Mouse (Mus musculus) hindbrain, embryonic 12.5 days (tissue): ENCODE results near the gene Ccdc105. TPM values are rescaled to one million over a fixed set of nuclear protein-coding genes. Genes with fewer than 3 reads are reported as not detected.

ENCODE experiments used
- ATAC-seq: fragments of 200-750 bp; cut with Nextera tagmentation; 2 replicates; pipeline ENCODE4 v1.8.0; 2017; ENCODE audit warnings: moderate TSS enrichment; ENCODE audit not compliant: low FRiP score
- H3K27ac ChIP-seq: fragments of 300-500 bp; sonication (generic); 2 replicates; pipeline ENCODE4 v1.5.1; 2016; ENCODE audit warnings: mild to moderate bottlenecking
- H3K27me3 ChIP-seq: fragments of 300-500 bp; sonication (generic); 2 replicates; pipeline ENCODE4 v1.6.1; 2016; ENCODE audit warnings: mild to moderate bottlenecking
- H3K36me3 ChIP-seq: fragments of 300-500 bp; sonication (generic); 2 replicates; pipeline ENCODE4 v1.6.1; 2016; ENCODE audit warnings: mild to moderate bottlenecking
- H3K4me1 ChIP-seq: fragments of 300-500 bp; sonication (generic); 2 replicates; pipeline ENCODE4 v1.6.1; 2016
- H3K4me2 ChIP-seq: fragments of 300-500 bp; sonication (generic); replicated peaks from 2 replicates; pipeline ENCODE4 v1.6.1; 2016; ENCODE audit warnings: mild to moderate bottlenecking
- H3K4me3 ChIP-seq: fragments of 300-500 bp; sonication (generic); 2 replicates; pipeline ENCODE4 v1.5.1; 2016; ENCODE audit warnings: mild to moderate bottlenecking
- H3K9ac ChIP-seq: fragments of 300-500 bp; sonication (generic); 2 replicates; pipeline ENCODE4 v1.6.1; 2016; ENCODE audit warnings: mild to moderate bottlenecking, moderate library complexity
- H3K9me3 ChIP-seq: fragments of 300-500 bp; sonication (generic); replicated peaks from 2 replicates; pipeline ENCODE4 v1.6.1; 2016; ENCODE audit warnings: mild to moderate bottlenecking
- whole genome bisulfite sequencing: fragments of 180-500 bp; shearing (Covaris S2); methylation state at CpG from one replicate; pipeline ENCODE4 v1.1.7; 2016; 5-methylcytosine and 5-hydroxymethylcytosine counted together
- polyA plus RNA-seq: library from polyadenylated mRNA; unstranded; fragments of >200 nt; fragmentation: Nextera tagmentation; extraction: Ambion mirVana; gene quantifications from 2 replicates; pipeline ENCODE4 v1.2.1, GENCODE M21; 2016

The Ccdc105 gene
- polyA plus RNA-seq, 1 experiment from 2014 or later = 0.17 TPM

DNA sequence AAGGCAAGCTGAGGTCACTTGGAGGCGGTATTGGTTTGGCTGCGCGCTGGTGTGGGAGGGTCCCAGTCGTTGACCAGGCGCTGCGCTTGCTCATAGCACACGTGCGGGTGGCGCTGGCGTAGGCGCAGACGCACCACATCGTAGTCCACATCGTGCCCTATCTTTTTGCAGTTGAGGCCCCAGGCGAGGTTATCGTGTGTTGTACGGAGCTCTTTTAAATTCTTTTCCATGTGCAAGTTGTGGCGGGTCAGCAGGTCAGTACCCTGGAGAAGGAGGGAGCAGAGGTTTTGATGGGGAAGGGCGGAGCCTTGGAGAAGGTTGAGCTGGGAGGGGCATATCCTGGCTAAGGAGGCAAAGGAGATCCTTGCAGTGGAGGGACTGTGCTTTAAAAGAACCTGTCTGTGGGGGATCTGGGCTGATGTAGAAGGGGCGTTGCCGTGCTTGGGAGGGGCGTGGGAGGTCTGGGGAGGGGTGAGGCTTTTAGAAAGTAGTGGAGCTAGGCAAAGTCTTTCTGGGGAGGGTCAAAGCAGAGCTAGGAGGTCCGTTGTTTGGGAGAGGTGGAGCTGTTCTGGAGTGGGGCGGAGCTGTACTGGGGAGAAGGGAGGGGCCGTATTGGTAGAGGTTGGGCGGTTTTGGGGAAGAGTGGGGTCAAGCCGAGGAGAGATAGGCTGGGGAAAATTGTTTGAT lies 5.7 kb downstream of the Ccdc105 start:
- H3K4me1 ChIP-seq = peaks cover 6% of the 10 kb centered on the region; the same call in 1 of the 2 replicates
- H3K4me2 ChIP-seq = peak overlapping the region; percentile 60
- peak overlapping the region; percentile 33 for H3K4me3 ChIP-seq
- 0 out of 2 replicates have a peak overlapping the region, but pooled peaks have one; percentile 33 for H3K9ac ChIP-seq
- ATAC-seq = peak; percentile 84
- WGBS = 1% methylated on average over 27 of the region's 27 CpGs
- H3K9me3 ChIP-seq = no peaks in the 10 kb centered on the region
- H3K27me3 ChIP-seq = peaks cover 6% of the 10 kb centered on the region; the same call in 1 of the 2 replicates
- H3K36me3 ChIP-seq = no peaks in the 10 kb centered on the region
- no peak overlapping the region for H3K27ac ChIP-seq

DNA sequence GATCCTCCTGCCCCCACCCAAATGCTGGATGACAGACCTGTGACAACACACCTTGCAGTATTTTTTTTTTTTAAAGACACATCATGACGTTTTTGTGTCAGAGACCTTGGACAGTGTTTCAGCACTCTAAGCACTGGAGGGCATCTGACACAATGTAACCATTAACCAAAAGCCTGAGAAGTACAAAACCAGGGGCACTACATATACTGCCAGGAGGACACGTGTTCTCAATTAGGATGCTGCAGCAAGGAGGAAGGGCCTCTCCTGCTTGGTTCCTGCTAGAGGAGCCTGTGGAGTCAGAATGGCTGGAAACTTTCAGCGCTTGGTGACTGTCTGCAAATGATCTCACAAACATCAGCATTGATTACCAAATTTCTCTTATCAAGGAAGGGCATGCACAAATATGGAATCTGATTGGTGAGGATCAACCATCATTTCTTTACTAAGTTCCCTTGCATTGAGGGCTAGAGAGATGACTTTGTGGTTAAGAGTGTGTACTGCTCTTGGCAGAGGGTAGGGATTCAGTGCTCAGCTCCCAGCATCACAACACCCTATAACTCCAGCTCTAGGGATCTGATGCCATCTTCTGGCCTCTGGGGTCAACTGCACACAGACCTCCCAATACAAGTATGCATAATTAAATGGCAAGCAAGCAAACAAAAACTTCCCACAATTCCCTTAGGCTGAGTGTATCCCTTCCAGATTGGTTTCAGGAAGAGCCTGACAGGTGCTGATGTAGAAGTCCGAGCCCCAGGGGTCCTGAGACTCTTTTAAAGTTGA lies 7.2 kb downstream of the Ccdc105 start:
- Histone ChIP-seq H3K27ac (no peak overlapping the region), H3K9ac (no peak overlapping the region), H3K4me1 (peaks cover 6% of the 10 kb centered on the region; the same call in 1 of the 2 replicates), H3K9me3 (no peaks in the 10 kb centered on the region), H3K27me3 (peaks cover 6% of the 10 kb centered on the region; the same call in 1 of the 2 replicates), H3K36me3 (no peaks in the 10 kb centered on the region), H3K4me2 (no peak overlapping the region), H3K4me3 (no peak overlapping the region)
- WGBS = 57% methylated on average over 4 of the region's 4 CpGs
- no peak for ATAC-seq

DNA sequence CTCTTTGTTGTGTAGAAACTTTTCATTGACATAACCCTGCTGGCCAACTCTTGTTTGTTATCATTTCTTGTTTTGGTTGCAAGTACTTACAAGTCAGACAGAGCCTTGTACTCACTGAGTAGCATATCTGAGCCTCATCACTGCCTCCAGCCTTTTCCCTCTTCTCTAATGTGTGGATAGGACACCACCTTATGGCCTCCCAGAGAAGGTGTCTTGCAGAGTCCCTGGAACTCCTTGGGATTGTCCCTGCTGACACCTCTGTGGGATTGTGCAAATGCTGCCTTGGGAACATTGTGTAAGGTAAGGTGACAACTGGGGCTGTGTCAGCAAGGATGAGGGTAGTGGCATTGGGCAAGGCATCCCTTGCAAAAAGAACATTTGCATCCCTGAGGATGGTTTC lies 9.1 kb downstream of the Ccdc105 start:
- H3K4me2 ChIP-seq = no peak overlapping the region
- no peak overlapping the region for H3K9ac ChIP-seq

DNA sequence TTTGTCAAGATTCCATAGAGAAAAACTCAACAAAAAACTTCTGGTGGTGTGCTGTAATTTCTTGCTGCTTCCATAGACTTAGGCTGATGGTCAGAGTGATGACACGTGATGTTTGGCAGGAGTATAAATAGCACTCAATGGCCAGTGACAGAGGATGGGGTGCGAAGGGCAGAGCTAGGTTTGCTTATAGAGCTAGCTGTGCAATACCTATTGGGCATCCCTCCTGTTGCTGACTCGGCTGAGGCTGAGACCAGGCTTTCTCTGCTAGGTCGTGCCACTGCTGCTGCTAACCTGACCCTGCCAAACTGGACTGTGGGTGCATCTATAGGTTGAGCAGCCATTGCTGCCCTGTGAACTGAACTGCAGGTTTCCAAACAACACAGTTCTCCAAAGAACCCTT lies 13.0 kb downstream of the Ccdc105 start:
- no peak for ATAC-seq
- Histone ChIP-seq H3K36me3 (no peaks in the 10 kb centered on the region), H3K4me2 (no peak overlapping the region), H3K27me3 (no peaks in the 10 kb centered on the region), H3K4me1 (no peaks in the 10 kb centered on the region), H3K27ac (no peak overlapping the region), H3K9me3 (no peaks in the 10 kb centered on the region), H3K9ac (no peak overlapping the region), H3K4me3 (no peak overlapping the region)
- WGBS = 83% methylated on average over 4 of the region's 4 CpGs

More for the DNA sequence above, 9.1 kb downstream of the Ccdc105 start:
- no peak overlapping the region for H3K4me3 ChIP-seq
- peaks cover 6% of the 10 kb centered on the region; the same call in 1 of the 2 replicates for H3K4me1 ChIP-seq
- peaks cover 6% of the 10 kb centered on the region; the same call in 1 of the 2 replicates for H3K27me3 ChIP-seq
- H3K36me3 ChIP-seq = no peaks in the 10 kb centered on the region
- no peaks in the 10 kb centered on the region for H3K9me3 ChIP-seq
- no peak overlapping the region for H3K27ac ChIP-seq
- ATAC-seq = no peak

DNA sequence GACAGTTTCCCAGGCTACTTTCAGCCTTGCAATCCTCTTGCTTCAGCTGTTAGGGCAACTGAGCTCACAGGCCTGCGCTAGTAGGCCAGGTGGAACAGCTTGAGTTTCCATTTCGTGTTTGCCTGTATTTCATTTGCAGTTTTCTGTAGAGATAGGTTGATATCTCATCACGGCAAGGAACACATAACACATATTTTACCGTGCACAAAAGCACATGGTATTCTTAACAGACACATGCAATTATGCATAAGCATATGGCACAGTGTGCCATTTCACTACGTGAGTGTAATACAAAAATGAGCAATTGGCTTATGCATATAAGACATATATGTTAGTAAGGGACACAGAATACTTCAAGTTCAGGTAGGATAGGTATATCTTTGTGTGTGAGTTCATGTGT lies 25.0 kb downstream of the Ccdc105 start:
- Histone ChIP-seq H3K9me3 (no peaks in the 10 kb centered on the region), H3K27ac (no peak overlapping the region), H3K9ac (no peak overlapping the region), H3K4me2 (no peak overlapping the region), H3K4me1 (no peaks in the 10 kb centered on the region), H3K27me3 (no peaks in the 10 kb centered on the region), H3K4me3 (no peak overlapping the region), H3K36me3 (no peaks in the 10 kb centered on the region)
- 89% methylated on average over 5 of the region's 5 CpGs for WGBS
- no peak for ATAC-seq

DNA sequence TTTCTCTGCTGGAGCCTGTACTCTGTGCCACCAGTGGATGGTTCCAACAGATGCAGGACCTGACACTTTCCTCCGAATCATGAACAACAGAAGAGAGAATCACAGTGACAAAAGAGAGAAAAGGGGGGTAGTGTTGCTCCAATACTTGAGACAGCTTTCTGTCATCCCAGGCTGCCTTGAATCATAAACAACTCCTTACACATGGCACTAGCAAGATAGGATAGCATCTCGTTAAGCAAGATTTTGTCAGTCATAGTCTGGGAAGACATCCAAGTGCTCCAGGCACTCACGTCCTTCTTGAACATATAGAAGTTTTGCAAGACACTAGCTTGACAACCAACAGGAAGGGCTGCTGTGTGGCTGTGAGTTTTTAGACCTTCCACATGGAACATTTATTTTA lies 25.8 kb downstream of the Ccdc105 start:
- no peak for ATAC-seq
- H3K9me3 ChIP-seq = no peaks in the 10 kb centered on the region
- H3K4me1 ChIP-seq = no peaks in the 10 kb centered on the region
- H3K27ac ChIP-seq = no peak overlapping the region
- WGBS = 80% methylated on average over 3 of the region's 3 CpGs
- no peaks in the 10 kb centered on the region for H3K36me3 ChIP-seq
- no peak overlapping the region for H3K4me3 ChIP-seq
- H3K9ac ChIP-seq = no peak overlapping the region
- no peaks in the 10 kb centered on the region for H3K27me3 ChIP-seq
- no peak overlapping the region for H3K4me2 ChIP-seq

DNA sequence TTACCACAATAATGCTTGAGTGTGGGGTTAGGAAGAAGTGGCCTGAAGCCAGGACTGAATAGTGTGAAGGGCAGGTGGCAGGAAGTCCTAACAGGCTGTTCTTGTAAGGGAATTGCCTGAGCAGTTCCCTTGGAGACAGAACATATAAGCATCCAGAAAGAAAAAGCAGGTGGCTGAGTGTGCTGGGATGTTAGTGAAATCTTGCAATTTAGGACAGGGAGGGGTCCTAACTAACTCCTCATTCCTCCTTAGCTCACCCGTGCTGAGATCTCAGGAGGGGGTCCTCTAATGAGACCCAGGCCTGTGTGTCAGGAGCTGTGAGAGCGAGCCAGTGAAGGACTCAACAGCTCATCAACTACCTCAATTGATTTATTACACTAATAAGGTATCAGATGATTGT lies 29.4 kb downstream of the Ccdc105 start:
- H3K4me3 ChIP-seq = no peak overlapping the region
- no peaks in the 10 kb centered on the region for H3K36me3 ChIP-seq
- ATAC-seq = no peak
- 43% methylated on average over 2 of the region's 2 CpGs for WGBS
- no peaks in the 10 kb centered on the region for H3K27me3 ChIP-seq
- no peak overlapping the region for H3K4me2 ChIP-seq
- H3K27ac ChIP-seq = no peak overlapping the region
- H3K4me1 ChIP-seq = no peaks in the 10 kb centered on the region
- H3K9me3 ChIP-seq = no peaks in the 10 kb centered on the region
- H3K9ac ChIP-seq = no peak overlapping the region

DNA sequence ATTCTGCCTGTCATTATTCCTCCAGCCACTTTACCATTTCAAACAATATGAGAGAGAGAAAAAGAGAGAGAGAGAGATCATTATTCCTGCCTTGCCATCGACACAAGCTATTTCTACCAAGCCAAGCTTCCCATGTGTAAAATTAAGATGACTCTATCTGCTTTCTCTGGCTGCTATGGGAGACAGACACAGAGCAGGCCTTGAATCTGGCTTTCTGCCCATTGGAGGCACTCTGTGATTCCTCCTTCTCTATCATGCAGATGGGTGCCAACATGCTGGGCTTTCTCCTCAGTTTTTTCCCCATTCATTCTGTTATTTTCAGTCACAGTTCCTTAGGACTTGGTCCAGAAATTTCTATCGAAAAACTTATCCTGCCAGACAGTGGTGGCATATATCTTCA lies 30.2 kb downstream of the Ccdc105 start:
- Histone ChIP-seq H3K9ac (no peak overlapping the region), H3K4me1 (no peaks in the 10 kb centered on the region), H3K36me3 (no peaks in the 10 kb centered on the region), H3K27ac (no peak overlapping the region), H3K27me3 (no peaks in the 10 kb centered on the region), H3K4me3 (no peak overlapping the region), H3K4me2 (no peak overlapping the region), H3K9me3 (no peaks in the 10 kb centered on the region)
- ATAC-seq = no peak
- 69% methylated on average over 2 of the region's 2 CpGs for WGBS

DNA sequence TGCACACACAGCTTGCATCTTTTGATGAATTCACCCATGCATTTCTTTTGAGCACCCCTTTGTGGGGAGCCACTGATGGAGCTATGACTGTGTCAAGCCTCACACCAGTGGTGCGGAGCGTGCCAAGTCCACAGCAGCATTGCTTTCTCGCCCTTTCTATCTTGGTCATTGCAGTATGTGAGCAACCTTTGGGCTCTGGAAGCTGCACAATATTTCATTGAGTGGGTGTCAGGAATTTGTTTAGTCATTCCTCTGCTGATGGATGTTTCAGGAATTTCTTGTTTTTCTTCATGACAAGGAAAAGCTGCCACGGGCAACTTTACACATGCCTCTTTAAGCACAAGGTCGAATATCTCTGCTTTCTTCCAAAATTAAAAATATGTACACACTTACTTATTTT lies 30.8 kb downstream of the Ccdc105 start:
- ATAC-seq = no peak
- WGBS = 88% methylated on average over 5 of the region's 5 CpGs
- no peak overlapping the region for H3K4me2 ChIP-seq
- H3K27me3 ChIP-seq = no peaks in the 10 kb centered on the region
- H3K36me3 ChIP-seq = no peaks in the 10 kb centered on the region
- no peak overlapping the region for H3K4me3 ChIP-seq
- no peaks in the 10 kb centered on the region for H3K4me1 ChIP-seq
- H3K27ac ChIP-seq = no peak overlapping the region
- no peaks in the 10 kb centered on the region for H3K9me3 ChIP-seq
- H3K9ac ChIP-seq = no peak overlapping the region

DNA sequence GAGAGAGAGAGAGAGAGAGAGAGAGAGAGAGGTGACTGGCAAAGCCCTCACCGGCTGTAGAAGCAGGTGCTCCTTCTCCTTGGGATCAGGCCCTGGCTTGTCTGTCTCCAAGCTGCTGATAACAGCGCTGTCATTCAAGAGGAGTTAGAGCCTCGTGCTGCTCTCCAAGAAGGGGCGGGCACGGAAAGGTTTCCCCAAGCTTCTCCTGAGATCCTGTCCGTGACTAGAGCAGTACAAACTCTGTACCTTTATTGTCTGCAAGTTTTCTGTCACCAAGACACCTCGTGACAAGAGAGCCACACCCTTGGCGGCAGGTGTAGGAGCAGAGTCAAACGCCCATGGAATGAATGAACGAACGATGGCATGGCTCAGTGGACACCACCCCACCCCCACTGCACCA lies 34.8 kb downstream of the Ccdc105 start, which contains the start of gene Casp14:
Gene Casp14, minus strand, starts transcription at position 239 of the 400 bp plus-strand sequence.
- Histone ChIP-seq H3K9me3 (no peaks in the 10 kb centered on the region), H3K4me1 (no peaks in the 10 kb centered on the region), H3K27ac (no peak within 1 kb of the TSS), H3K4me3 (no peak within 1 kb of the TSS), H3K36me3 (no peaks in the 10 kb centered on the region), H3K9ac (no peak within 1 kb of the TSS), H3K4me2 (no peak within 1 kb of the TSS), H3K27me3 (no peaks in the 10 kb centered on the region)
- 63% methylated on average over 10 of the region's 11 CpGs for WGBS
- no peak for ATAC-seq

DNA sequence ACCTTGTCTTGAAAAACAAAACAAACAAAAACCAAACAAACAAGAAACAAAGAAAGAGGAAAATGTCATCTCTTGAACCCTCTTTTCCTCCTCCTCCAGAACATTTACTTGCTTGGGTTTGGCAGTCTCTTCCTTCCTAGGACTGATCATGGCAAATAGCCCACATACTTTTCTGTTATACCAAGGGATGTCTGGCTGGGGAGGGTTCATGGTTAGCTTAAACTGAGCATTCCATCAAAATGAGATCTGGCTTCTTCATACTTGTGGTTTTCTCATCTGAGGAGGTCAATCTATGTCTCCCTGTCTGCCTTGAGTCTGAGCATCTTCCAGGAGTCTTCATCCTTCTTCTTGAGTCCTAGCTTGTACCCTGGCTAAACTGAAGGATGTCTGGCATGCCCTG lies 36.6 kb downstream of the Ccdc105 start:
- Histone ChIP-seq H3K9me3 (no peaks in the 10 kb centered on the region), H3K4me2 (no peak overlapping the region), H3K4me3 (no peak overlapping the region), H3K4me1 (no peaks in the 10 kb centered on the region), H3K27me3 (no peaks in the 10 kb centered on the region), H3K36me3 (no peaks in the 10 kb centered on the region), H3K27ac (no peak overlapping the region), H3K9ac (no peak overlapping the region)
- no peak for ATAC-seq

DNA sequence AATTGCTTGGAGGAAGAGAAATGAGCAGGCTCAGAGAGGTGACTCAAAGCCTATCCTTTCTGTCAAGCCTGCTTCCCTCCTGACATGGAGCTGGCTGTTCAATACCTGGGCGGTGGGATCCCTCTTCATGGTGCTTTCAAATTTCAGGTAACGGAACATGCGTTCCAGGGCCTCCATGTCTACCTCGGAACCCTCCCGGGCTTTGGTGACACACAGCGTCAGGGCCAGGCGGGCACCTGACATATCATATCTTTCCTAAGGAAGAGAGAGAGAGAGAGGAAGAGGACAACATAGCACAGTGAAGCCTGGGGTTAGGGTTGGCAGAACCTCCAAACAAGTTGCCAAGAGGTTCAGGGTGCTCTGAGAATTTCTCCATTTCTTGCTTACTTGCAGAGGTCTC lies 37.7 kb downstream of the Ccdc105 start:
- Histone ChIP-seq H3K27me3 (no peaks in the 10 kb centered on the region), H3K4me3 (no peak overlapping the region), H3K4me2 (no peak overlapping the region), H3K27ac (no peak overlapping the region), H3K9ac (no peak overlapping the region), H3K9me3 (no peaks in the 10 kb centered on the region), H3K36me3 (no peaks in the 10 kb centered on the region), H3K4me1 (no peaks in the 10 kb centered on the region)
- no peak for ATAC-seq
- 94% methylated on average over 7 of the region's 7 CpGs for whole genome bisulfite sequencing

DNA sequence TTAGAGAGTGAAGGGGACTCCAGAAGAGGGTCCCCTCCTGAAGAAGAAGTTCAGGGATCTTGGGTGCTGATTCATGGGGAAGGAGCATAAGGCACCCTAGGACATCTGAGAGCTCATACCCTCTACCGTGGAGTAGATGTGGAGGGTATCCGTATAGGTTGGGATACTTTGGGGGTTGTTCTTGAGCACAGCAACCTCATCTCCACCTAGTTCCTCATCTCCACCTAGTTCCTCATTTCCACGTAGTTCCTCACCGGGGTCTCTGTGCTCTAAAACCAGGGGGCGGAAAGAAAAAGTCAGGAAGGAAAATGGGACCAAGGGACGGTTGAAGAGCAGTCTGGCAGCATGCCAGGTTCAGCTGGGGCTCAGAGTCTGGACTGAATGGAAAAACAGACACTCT lies 38.7 kb downstream of the Ccdc105 start:
- 78% methylated on average over 6 of the region's 6 CpGs for WGBS
- ATAC-seq = no peak

More for the DNA sequence above, 38.7 kb downstream of the Ccdc105 start:
- H3K27ac ChIP-seq = no peak overlapping the region
- H3K9me3 ChIP-seq = no peaks in the 10 kb centered on the region
- H3K9ac ChIP-seq = no peak overlapping the region
- no peaks in the 10 kb centered on the region for H3K27me3 ChIP-seq
- no peaks in the 10 kb centered on the region for H3K4me1 ChIP-seq
- no peaks in the 10 kb centered on the region for H3K36me3 ChIP-seq
- H3K4me3 ChIP-seq = no peak overlapping the region
- H3K4me2 ChIP-seq = no peak overlapping the region
